Mouse (Mus musculus) urinary bladder, postnatal 14 days (tissue): Measurements from ENCODE around the gene Sult5a1.
"Not testable (repeated sequence)": the region's sequence is repeated elsewhere in the genome, so short reads cannot be mapped to it uniquely, and the experiment has no call there.

Experiments used
- DNase-seq: peaks from one replicate; pipeline ENCODE4 v3.0.0; 2021; ENCODE audit warnings: low spot score

Sult5a1 gene

DNA sequence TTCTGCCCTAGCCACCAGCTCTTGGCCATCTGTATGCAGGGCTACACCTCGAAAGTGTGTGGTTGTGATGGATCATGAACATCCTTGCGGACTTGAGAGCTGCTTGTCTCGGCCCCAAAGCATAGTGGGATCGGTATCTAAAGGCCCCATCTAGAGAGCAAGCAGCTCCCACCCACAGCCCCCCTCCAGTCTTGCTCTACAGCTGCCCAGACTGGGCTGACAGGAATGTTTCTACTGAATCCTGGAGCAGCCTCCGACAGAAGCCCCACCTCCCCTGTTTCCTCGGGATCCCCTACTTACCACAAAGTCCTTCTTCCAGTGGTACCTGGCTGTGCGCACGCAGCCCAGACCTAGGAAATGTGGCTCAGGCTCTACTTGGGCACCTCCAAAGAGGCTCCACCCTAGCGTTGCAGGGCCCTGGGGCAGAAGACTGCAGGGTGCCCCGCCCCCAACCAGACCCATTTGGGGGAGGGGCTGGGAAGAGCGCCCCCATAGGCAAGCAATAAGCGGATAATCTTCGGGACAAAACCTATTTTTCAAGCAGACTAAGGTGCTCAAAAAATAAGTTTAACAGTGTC lies at the start of gene Sult5a1:
Gene Sult5a1, minus strand, starts transcription at position 428 of the 578 bp plus-strand sequence.
- DNase-seq: no peak

DNA sequence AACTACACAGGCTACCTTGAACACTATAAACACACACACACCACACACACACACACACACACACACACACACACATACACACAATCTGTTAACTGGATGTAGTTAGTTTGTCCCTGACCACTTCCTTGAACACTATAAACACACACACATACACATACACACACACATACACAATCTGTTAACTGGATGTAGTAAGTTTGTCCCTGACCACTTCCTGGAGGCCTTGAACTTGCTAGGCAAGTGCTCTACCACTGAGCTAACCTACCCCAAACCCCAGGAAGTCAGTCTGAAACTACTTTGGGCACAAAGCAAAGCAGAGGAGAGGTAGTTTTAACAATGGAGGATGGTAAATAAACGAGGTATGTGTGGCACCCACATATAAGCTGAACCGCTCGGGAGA lies 45.5 kb upstream of the Sult5a1 start:
- no peak for DNase-seq

DNA sequence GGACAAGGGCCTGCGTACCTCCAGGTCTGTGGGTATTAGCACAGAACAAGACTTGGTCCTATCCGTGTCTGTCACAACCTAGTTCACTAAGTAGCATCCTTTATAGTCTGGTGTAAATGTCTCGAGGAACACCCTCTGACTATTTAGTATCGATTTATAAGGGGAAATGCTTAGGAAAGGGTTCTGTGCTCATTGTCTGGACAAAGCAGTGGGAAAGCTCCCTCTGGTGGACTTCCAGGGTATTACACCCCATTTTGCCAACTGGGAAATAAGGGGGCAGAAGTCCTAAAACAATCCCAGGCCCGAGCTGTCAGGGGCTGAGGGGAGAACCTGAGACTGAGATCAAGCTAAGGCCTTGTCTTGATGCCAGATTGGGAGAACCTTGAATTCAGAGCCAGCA lies 44.2 kb upstream of the Sult5a1 start:
- peak; percentile 77 for DNase-seq

- no peak for DNase-seq
Measured at GRCm38 (mm10) chr8:123199864-123200263, 41.7 kb upstream of the Sult5a1 start.

- not testable (repeated sequence) for DNase-seq
Measured at GRCm38 (mm10) chr8:123197016-123197415, 38.9 kb upstream of the Sult5a1 start.

DNA sequence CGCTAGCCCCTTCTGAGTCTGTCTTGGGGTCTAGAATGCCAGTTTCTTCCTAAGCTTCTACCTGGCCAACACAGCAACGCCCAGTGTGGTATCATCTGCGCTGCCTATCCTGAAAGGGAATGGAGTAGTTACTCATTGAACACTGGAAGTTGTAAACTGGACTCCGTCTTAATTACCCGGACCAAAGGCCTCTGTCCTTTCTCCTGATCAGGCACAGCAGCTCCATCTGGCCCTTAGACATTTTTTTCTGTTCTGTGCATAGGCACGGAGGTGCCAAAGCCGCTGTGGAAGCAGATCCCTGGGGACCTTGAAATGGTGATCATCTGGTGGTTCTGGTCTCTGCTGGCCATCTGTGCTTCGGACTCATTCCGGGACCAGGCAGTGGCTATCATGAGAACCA lies 35.7 kb upstream of the Sult5a1 start:
- DNase-seq: no peak

DNA sequence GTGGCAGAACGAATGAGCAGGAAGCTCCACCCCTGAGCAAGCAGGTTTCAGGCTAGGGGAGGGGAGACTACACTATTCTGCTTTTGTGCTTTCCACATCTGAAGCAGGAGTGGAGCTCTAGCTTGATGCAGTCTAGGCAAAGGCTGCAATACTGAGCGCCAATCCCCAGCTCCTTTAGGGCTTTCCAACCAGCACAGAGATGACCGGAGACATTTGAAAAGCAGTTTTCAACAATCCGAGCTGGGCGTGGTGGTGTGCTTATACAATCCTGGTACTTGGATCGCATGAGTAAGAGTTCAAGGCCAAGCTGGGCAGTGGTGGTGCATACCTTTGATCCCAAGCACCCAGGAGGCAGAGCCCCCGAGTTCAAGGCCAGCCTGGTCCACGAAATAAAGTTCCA lies 33.8 kb upstream of the Sult5a1 start:
- no peak for DNase-seq

DNA sequence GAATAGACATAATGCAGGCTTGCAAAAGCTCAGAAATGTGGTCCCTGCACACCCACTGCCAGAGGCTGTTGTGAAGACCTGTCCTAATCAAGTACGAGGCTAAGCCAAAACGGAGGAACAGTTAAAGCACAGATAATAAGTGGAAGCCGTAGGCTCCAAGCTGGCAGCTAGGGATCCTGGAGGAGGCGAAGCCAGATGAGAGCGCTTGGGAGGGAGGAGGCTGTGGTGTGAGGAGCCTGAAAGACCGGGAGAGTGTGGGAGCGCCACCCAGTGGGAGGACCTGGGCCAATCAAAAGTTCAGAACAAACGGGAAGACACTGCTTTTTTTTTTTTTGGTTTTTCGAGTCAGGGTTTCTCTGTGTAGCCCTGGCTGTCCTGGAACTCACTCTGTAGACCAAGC lies 32.6 kb upstream of the Sult5a1 start:
- peak; percentile 84 for DNase-seq

- DNase-seq: no peak
Measured at GRCm38 (mm10) chr8:123188841-123189240, 30.7 kb upstream of the Sult5a1 start.

GRCm38 (mm10) chr8:123188006-123188405 lies 29.9 kb upstream of the Sult5a1 start:
- no peak for DNase-seq

GRCm38 (mm10) chr8:123185566-123186409 lies 27.7 kb upstream of the Sult5a1 start, which contains the start of gene Dpep1:
Gene Dpep1 (plus strand): TSS chr8:123186242.
- peak; percentile 54 for DNase-seq

DNA sequence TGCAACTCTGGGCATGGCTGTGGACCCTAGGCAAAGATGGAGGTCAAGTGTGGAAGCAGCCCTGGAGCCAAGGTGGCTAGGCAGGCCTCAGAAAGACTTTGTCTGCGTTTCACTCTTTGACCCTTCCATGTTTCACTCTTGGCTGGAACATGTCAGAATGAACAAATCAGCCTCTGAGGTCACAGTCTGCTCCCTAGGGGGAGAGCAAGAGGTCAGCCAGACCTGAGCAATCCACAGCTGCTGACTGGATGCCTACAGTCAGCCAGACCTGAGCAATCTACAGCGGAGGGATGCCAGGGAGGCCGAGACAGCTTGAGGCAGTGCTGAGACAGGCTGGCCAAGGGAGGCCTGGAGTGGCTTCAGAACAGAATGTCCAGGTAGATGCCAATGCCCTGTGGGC lies 23.3 kb upstream of the Sult5a1 start:
- no peak for DNase-seq

GRCm38 (mm10) chr8:123156070-123156773 lies 1.9 kb downstream of the Sult5a1 start:
- peak; percentile 26 for DNase-seq

- no peak for DNase-seq
Measured at GRCm38 (mm10) chr8:123155177-123155576, 2.9 kb downstream of the Sult5a1 start.

- no peak for DNase-seq
Measured at GRCm38 (mm10) chr8:123150737-123151171, 7.4 kb downstream of the Sult5a1 start.

DNA sequence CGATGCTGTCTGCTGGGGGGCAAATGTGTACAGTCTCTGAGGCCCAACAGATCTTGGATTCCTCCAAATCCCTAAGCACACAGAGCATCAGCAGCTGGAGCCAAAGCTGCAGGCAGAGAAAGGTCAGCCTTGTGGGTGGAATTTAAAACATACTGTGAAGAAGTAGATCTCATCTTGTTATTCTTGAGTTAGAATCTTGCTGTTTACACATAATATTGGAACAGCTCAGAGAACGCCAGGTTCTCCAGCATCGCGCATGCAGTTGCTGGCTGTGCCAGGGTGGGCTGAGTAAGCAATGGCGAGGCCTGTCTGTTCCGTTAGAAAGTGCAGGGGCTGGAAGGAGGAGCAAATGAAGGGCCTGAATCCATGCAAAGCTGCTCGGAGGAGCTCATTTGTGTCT lies 11.7 kb downstream of the Sult5a1 start:
- DNase-seq: peak; percentile 37

DNA sequence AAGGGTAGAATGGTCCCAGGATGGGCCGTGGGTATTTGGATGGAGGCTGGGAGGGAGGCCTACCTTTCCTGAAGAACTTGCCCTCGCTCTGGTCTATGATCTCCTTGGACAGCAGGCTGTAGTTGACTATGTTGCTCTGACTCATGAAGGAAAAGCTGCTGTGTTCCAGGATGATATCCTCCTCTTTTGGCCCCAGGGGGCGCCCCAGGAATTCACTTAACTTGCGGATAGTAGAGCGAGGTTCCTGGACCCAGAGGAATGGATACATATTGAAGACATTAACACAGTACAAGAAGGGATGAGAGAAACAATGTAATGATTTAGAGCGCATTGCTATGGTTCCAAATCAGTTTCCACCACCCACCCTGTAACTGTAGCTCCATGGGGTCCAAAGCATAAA lies 12.8 kb downstream of the Sult5a1 start:
- DNase-seq: peak; percentile 60

DNA sequence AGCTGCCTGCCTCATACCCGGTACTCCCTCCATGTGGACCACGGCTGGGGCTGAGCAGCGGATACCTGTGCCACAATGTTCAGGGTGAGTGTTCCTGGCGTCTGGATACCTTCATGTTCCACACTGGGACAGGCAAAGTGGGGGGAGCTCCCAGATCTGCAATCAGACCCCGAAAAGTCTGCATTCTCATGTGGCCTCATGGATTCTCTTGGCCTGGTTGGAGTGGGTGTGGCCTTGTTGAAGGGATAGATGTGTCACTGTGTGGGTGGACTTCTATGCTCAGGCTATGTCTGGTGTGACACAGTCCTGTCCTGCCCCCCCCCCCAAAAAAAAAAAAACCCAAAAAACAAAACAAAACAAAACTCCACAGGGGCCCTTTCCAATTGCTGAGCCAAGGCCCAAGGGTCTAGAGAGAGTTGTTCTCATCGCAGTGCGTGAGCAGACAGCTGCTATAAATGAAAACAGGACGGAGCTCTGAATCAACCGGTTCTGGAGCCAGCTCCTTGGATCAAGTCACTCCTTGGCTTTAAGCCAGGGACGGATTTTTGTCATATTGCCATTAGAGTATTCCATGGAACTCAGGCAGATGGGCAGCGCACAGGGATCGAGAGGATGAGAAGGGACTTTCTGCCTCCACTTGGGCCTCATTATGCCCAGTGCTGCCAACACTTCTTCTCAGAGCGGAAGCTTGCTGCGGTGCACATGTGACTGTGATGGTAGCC lies 16.2 kb downstream of the Sult5a1 start:
- peak; percentile 79 for DNase-seq

GRCm38 (mm10) chr8:123138741-123139140 lies 19.4 kb downstream of the Sult5a1 start:
- DNase-seq: no peak

GRCm38 (mm10) chr8:123137645-123138077 lies 20.5 kb downstream of the Sult5a1 start:
- DNase-seq: peak; percentile 79

DNA sequence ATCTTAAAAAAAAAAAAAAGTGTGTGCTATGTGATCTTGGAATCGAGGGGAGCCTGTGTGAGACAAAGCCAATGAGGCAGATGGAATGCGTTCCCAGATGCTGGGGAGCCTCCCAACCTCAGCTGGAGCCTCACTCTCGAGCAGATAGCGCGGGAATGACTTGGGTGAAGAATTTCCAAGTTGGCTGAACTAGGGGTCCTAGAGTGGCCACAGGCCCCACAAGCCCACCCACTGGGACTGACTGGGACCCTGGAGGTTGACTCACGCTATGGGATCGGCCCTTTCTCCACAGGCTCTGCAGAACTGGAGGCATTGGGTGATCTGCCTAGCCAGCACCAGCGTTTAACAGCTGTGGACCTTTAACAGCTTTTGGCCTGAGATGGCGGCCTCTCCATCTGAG lies 21.8 kb downstream of the Sult5a1 start:
- peak; percentile 38 for DNase-seq

GRCm38 (mm10) chr8:123135806-123136205 lies 22.3 kb downstream of the Sult5a1 start:
- no peak for DNase-seq
